Mouse (Mus musculus) liver, postnatal 0 days (tissue): ENCODE results near the gene Usp32.

Experiments
- CTCF ChIP-seq: sonication (generic); IDR thresholded peaks from 2 replicates; pipeline ENCODE4 v1.5.1; 2016; ENCODE audit warnings: antibody characterized with exemption, low read depth
- EP300 ChIP-seq: IDR thresholded peaks from 2 replicates; pipeline ENCODE4 v1.6.1; 2016; ENCODE audit warnings: antibody characterized with exemption, low read depth, mild to moderate bottlenecking

GRCm38 (mm10) chr11:85189110-85189509, 49.1 kb upstream of the Usp32 start:
- TF ChIP-seq EP300 (no peak), CTCF (no peak)
